Mouse (Mus musculus) brain, embryonic 14.5 days (tissue): ENCODE data around the gene Nxf1.

Experiments
- CTCF ChIP-seq: fragments of 200-500 bp; IDR thresholded peaks from 2 replicates; pipeline ENCODE4 v1.5.1; 2012; ENCODE audit warnings: inconsistent platforms, mild to moderate bottlenecking, moderate library complexity, borderline replicate concordance; ENCODE audit not compliant: insufficient read depth, insufficient read length; ENCODE audit errors: extremely low read depth
- POLR2A ChIP-seq: fragments of 200-500 bp; IDR thresholded peaks from 2 replicates; pipeline ENCODE4 v1.6.1; 2012; ENCODE audit warnings: mild to moderate bottlenecking, inconsistent platforms, borderline replicate concordance; ENCODE audit not compliant: poor library complexity, insufficient read depth, insufficient read length, severe bottlenecking; ENCODE audit errors: extremely low read depth

GRCm38 (mm10) chr19:8739646-8740045 is 17.2 kb upstream of the Nxf1 start:
- TF ChIP-seq CTCF (no peak), POLR2A (no peak)
